Mouse (Mus musculus): ENCODE measurements around the gene Ndc1. TPM values are rescaled to one million over a fixed set of nuclear protein-coding genes. Genes with fewer than 3 reads are reported as not detected.
A peak's percentile ranks its signal among the peaks of the same experiment; 100 is the strongest.

Ndc1 gene
- polyA plus RNA-seq, 1 experiment from 2014 or later: 35.6 TPM

DNA sequence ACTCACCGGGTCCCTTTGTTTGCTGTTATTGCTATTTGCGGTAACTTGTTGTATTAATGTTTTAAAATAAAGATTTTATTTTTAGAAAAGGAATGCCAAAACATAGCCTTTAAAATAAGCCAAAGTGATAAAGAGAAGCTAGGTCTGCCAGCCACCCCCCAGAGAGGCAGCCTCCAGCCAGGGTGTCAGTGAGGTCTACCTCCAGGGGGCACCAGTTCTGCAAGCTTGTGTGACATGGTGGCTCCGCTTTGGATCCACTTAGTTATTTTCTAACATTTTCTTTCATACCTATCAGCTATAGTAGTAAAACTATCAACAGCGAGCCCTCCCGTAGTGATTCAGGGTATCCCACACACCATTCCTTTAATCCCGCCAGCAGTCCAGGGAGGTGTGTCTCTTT is 80.9 kb downstream of the Ndc1 start:
- H3K27ac ChIP-seq: no peak overlapping the region
- no peak overlapping the region for H3K9ac ChIP-seq
- H3K4me2 ChIP-seq (replicated peaks): no peak overlapping the region
- H3K36me3 ChIP-seq: no peaks in the 10 kb centered on the region
- H3K4me1 ChIP-seq: peaks cover 47% of the 10 kb centered on the region
- no peak for ATAC-seq (ENCODE audit: low FRiP score, low read depth)
- WGBS: 78% methylated on average over 6 of the region's 6 CpGs
- peaks cover 62% of the 10 kb centered on the region for H3K27me3 ChIP-seq
- no peak overlapping the region for H3K4me3 ChIP-seq
- H3K9me3 ChIP-seq: peaks cover 4% of the 10 kb centered on the region; the same call in 1 of the 2 replicates

DNA sequence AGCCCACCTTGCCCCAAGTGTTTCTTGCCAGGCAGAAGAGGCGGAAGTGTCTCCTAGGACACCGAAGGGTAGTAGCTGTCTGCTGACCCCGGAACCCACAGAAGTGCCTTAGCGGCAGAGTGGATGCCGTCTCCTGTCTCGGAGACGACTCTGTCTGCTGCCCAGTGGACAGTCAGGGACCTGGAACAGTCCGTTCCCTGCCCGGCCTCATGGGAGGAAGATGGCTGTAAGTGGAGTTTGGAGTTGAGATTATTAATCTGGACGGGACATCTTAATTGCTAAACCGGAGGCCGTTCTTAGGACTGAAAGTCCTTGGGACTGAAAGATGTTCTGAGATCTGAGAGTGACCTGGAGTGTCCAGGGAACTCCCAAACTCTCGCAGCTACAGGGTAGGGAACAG is 81.9 kb downstream of the Ndc1 start:
- Histone ChIP-seq H3K36me3 (no peaks in the 10 kb centered on the region), H3K27ac (no peak overlapping the region), H3K4me1 (peaks cover 37% of the 10 kb centered on the region), H3K9ac (no peak overlapping the region), H3K4me3 (no peak overlapping the region), H3K9me3 (peaks cover 4% of the 10 kb centered on the region; the same call in 1 of the 2 replicates), H3K4me2 (replicated peaks) (no peak overlapping the region), H3K27me3 (peaks cover 55% of the 10 kb centered on the region)
- no peak for ATAC-seq (ENCODE audit: low FRiP score, low read depth)
- WGBS: 87% methylated on average over 13 of the region's 13 CpGs

DNA sequence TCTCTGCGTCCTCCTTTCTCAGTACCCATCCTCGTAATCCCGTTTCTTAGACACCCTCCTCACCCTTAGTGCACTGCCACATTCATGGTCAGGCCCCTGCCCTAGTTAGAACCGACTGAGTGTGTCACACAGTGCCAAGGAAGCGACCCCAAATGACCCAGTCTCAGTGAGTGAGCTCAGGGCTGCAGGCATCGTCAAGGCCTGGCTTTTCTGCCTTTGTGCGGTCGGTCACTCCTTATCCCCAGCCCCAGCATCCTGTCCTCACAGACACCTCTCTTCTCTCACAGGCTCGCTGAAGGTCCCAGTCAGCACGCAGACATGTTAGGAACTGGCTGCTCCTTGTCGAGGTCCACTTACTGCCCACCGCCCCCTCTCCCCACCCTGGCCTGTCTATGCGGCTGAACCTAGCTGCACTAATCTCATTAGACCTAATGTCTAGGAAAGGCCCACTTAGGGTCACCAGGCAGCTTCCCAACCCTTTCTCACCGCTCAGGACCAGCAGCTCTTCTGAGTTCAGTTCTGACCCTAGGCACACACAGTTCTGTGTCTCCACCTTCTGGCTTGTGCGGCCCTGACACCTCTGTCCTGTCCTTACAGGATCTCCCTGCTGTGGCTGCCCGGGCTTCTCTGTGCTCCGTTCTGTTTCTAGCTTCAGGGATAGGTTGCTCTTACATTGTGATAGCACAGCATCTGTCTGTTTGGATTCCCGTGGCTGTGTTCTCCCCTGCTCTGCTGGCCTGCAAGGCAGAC is 84.9 kb downstream of the Ndc1 start:
- no peaks in the 10 kb centered on the region for H3K9me3 ChIP-seq
- no peaks in the 10 kb centered on the region for H3K36me3 ChIP-seq
- peaks cover 33% of the 10 kb centered on the region for H3K4me1 ChIP-seq
- no peak overlapping the region for H3K4me3 ChIP-seq
- H3K9ac ChIP-seq: peak overlapping the region; percentile 31; the same call in 1 of the 2 replicates
- ATAC-seq (ENCODE audit: low FRiP score, low read depth): no peak
- no peak overlapping the region for H3K27ac ChIP-seq
- WGBS: 72% methylated on average over 18 of the region's 18 CpGs
- H3K4me2 ChIP-seq (replicated peaks): no peak overlapping the region
- H3K27me3 ChIP-seq: peaks cover 34% of the 10 kb centered on the region

DNA sequence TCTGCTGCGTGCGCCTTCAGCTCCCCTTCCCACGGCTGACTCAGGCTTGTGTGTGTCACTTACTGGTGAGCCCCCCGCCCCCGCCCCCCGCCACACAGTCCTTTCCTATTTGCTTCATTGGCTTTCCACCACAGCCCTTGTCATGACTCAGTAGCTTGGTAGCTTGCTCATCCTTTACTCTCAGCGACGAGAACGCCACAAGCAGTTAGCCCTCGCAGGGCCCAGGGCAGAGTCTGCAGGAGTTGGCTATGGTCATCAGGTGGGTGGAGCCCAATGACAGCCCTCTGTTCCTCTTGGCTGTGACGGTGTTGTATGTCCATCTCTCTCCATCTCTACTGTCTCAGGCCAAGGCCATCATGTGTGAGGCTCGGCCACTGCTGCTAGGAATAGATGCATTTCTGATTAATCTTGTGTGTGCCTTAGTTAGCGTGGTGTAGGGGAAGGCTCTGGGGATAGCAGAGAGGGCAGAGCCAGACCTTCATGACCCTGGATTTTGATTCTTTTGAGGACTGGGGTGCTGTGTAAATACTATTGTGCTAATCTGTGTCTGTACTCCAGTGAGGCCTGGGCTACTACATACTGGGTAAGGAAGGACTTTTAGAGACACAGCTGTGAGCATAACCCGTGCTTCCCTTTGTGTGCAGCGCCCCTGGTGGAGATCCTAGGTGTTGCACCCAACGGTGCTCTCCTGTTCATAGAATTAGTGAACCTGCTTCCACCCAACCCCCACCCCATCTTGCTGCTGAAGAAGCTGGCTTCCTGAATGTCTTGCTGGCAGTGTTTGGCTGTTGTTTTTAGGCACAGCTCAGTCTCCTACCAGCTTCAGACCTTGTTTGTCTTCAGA is 85.8 kb downstream of the Ndc1 start:
- Histone ChIP-seq H3K36me3 (no peaks in the 10 kb centered on the region), H3K27ac (no peak overlapping the region), H3K4me3 (no peak overlapping the region), H3K4me1 (peaks cover 37% of the 10 kb centered on the region), H3K4me2 (replicated peaks) (no peak overlapping the region), H3K9me3 (no peaks in the 10 kb centered on the region), H3K27me3 (peaks cover 33% of the 10 kb centered on the region), H3K9ac (peak overlapping the region; percentile 31; the same call in 1 of the 2 replicates)
- peak; percentile 20; the same call in 1 of the 2 replicates for ATAC-seq (ENCODE audit: low FRiP score, low read depth)
- 61% methylated on average over 16 of the region's 16 CpGs for WGBS

DNA sequence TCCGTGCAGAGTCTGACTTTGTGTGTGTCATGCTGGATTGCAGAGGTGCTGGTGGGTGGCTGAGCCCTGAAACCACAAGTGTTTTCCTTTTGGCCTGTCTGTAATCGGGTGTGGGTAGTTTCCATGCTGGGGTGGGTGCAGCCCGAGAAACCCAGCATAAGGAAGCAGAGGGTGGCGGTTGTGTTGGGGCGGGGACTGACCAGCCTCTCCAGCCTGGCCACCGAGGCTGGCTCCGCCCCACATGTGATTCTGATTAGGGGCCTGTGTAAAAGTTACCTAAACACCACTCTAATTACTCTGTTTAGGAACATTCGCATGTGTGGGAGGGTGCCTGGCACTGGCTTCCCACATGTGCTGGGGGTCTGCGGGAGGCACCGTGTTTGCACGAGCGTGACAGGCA is 90.0 kb downstream of the Ndc1 start:
- peak overlapping the region; percentile 44; the same call in 1 of the 2 replicates for H3K27ac ChIP-seq
- peak overlapping the region; percentile 62 for H3K4me2 ChIP-seq (replicated peaks)
- ATAC-seq (ENCODE audit: low FRiP score, low read depth): peak; percentile 64
- H3K9me3 ChIP-seq: no peaks in the 10 kb centered on the region
- H3K4me3 ChIP-seq: peak overlapping the region; percentile 24
- peaks cover 60% of the 10 kb centered on the region for H3K4me1 ChIP-seq
- H3K9ac ChIP-seq: peak overlapping the region; percentile 31; the same call in 1 of the 2 replicates
- peaks cover 51% of the 10 kb centered on the region for H3K27me3 ChIP-seq
- WGBS: 14% methylated on average over 12 of the region's 12 CpGs
- H3K36me3 ChIP-seq: no peaks in the 10 kb centered on the region

DNA sequence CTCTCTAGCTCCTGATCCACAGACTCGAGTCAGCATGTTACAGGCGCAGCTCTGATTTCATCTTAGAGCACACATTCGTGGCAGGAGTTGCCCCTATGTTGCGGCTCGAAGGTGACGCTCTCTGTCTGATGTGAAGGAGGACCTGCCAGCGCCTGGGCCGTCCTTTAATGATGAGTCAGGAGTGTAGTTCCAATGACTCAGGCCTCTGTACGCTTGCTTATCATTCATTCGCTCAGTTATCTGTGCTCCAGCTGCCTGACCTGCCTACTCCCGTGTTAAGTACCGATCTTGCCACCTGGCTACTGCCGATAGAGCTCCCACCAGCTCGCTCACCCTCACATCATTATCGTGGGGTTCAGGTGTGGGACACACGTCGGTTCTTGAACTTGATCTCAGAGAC is 91.3 kb downstream of the Ndc1 start:
- 77% methylated on average over 17 of the region's 17 CpGs for WGBS
- Histone ChIP-seq H3K4me1 (peaks cover 57% of the 10 kb centered on the region), H3K4me3 (no peak overlapping the region), H3K9me3 (no peaks in the 10 kb centered on the region), H3K9ac (no peak overlapping the region), H3K27me3 (peaks cover 49% of the 10 kb centered on the region), H3K4me2 (replicated peaks) (no peak overlapping the region), H3K27ac (no peak overlapping the region), H3K36me3 (no peaks in the 10 kb centered on the region)
- ATAC-seq (ENCODE audit: low FRiP score, low read depth): no peak

DNA sequence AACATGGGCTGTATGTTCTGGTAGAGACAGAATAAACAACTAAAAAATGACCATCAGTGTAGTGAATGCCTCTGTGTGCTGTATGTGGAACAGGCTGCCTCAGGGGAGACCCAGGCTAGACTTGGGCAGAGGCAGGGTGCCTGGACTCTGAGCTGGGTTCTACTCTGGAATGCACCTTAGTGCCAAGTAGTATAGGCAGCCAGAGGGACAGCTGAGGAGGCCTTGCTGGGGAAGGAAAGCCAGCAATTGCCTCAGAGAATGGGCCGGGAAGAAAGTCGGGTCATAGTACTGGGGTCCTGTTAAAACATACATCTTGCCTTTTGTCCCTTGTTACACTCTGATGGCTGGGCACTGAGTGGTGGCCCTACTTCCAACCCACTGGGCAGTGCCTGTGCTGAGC is 91.9 kb downstream of the Ndc1 start:
- 77% methylated on average over 2 of the region's 2 CpGs for WGBS
- Histone ChIP-seq H3K9ac (no peak overlapping the region), H3K9me3 (no peaks in the 10 kb centered on the region), H3K4me1 (peaks cover 63% of the 10 kb centered on the region), H3K27me3 (peaks cover 54% of the 10 kb centered on the region), H3K4me3 (no peak overlapping the region), H3K36me3 (no peaks in the 10 kb centered on the region), H3K4me2 (replicated peaks) (no peak overlapping the region), H3K27ac (no peak overlapping the region)
- ATAC-seq (ENCODE audit: low FRiP score, low read depth): no peak

DNA sequence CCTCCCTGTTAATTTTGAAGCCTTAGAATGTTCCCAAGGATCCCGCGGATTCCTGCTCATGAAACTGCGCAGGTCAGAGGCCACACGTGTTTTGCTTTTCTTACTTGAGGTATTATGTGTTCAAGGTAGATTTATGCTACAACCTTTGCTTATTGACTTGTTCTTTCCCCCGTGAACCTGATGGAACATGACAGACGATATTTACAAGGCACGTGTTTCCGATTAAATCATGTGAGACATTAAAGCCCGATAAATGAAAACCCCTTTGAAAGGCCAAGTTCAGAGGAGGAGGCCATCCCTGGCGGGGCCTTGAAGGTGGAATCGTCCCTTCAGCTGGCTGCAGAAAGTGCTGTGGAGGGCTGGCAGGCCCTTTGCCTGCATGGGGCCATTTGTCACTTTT is 92.9 kb downstream of the Ndc1 start:
- no peak overlapping the region for H3K4me2 ChIP-seq (replicated peaks)
- no peak overlapping the region for H3K4me3 ChIP-seq
- H3K27ac ChIP-seq: 0 out of 2 replicates have a peak overlapping the region, but pooled peaks have one; percentile 33
- no peaks in the 10 kb centered on the region for H3K9me3 ChIP-seq
- no peak for ATAC-seq (ENCODE audit: low FRiP score, low read depth)
- H3K4me1 ChIP-seq: peaks cover 63% of the 10 kb centered on the region
- H3K9ac ChIP-seq: no peak overlapping the region
- WGBS: 22% methylated on average over 11 of the region's 11 CpGs
- peaks cover 57% of the 10 kb centered on the region for H3K27me3 ChIP-seq
- H3K36me3 ChIP-seq: no peaks in the 10 kb centered on the region

Small RNAs within 50 kb of the gene (microRNA-seq; reads per million reads assigned to microRNA genes)
- gene Gm24804: not detected

Other genes with a start within 250 kb of the Ndc1 start
- 423 and 430 TPM in 2 replicates for gene Tmem59, start 189.4 kb upstream of the Ndc1 start, polyA plus RNA-seq (2015; fragmentation: Nextera tagmentation; extraction: Ambion mirVana)
- 29.1 and 32.7 TPM in 2 replicates for gene Tceanc2, start 188.7 kb upstream of the Ndc1 start, polyA plus RNA-seq (2015; fragmentation: Nextera tagmentation; extraction: Ambion mirVana)
- not detected in 2 replicates for gene Ldlrad1, start 158.6 kb upstream of the Ndc1 start, polyA plus RNA-seq (2015; fragmentation: Nextera tagmentation; extraction: Ambion mirVana)
- gene Lrrc42, start 114.3 kb upstream of the Ndc1 start, polyA plus RNA-seq (2015; fragmentation: Nextera tagmentation; extraction: Ambion mirVana): 102 and 103 TPM in 2 replicates
- 44.0 and 44.9 TPM in 2 replicates for gene Hspb11, start 114.2 kb upstream of the Ndc1 start, polyA plus RNA-seq (2015; fragmentation: Nextera tagmentation; extraction: Ambion mirVana)
- gene Dio1, start 60.6 kb upstream of the Ndc1 start, polyA plus RNA-seq (2015; fragmentation: Nextera tagmentation; extraction: Ambion mirVana): not detected in 2 replicates
- gene Yipf1, start 53.4 kb upstream of the Ndc1 start, polyA plus RNA-seq (2015; fragmentation: Nextera tagmentation; extraction: Ambion mirVana): 58.3 and 58.8 TPM in 2 replicates
- 10.9 and 12.5 TPM in 2 replicates for gene Glis1, start 66.8 kb downstream of the Ndc1 start, polyA plus RNA-seq (2015; fragmentation: Nextera tagmentation; extraction: Ambion mirVana)

All from limb, embryonic 13.5 days (tissue).